Mouse (Mus musculus): ENCODE results near the gene 9530068E07Rik.

- TF ChIP-seq GATA1 (IDR thresholded peaks at IDR 0.05; ENCODE audit: low read length), result no peak
- TF ChIP-seq TAL1 (IDR thresholded peaks at IDR 0.05; ENCODE audit: low read length), result no peak
Measured at GRCm38 (mm10) chr11:52368176-52368985, 27.8 kb upstream of the 9530068E07Rik start.

Data from erythroblast, embryonic 14.5 days (primary cell).